Mouse (Mus musculus) midbrain, postnatal 0 days (tissue): ENCODE measurements around the gene Irf2bp2. TPM values are rescaled to one million over a fixed set of nuclear protein-coding genes. Genes with fewer than 3 reads are reported as not detected.

Experiments used
- ATAC-seq: fragments of 200-750 bp; cut with Nextera tagmentation; 2 replicates; pipeline ENCODE4 v1.8.0; 2017; ENCODE audit warnings: moderate number of reproducible peaks, mild to moderate bottlenecking, moderate TSS enrichment, moderate library complexity; ENCODE audit not compliant: low FRiP score
- DNase-seq: peaks from one replicate; pipeline ENCODE4 v3.0.0-alpha.2; 2015; ENCODE audit warnings: low spot score
- H3K27ac ChIP-seq: fragments of 300-500 bp; sonication (generic); 2 replicates; pipeline ENCODE4 v1.5.1; 2014; ENCODE audit warnings: low read depth, mild to moderate bottlenecking, low read length, mixed read lengths
- H3K27me3 ChIP-seq: fragments of 300-500 bp; sonication (generic); 2 replicates; pipeline ENCODE4 v1.6.1; 2014; ENCODE audit warnings: low read length, control low read depth, mixed read lengths; ENCODE audit not compliant: insufficient read depth
- H3K36me3 ChIP-seq: fragments of 300-500 bp; sonication (generic); 2 replicates; pipeline ENCODE4 v1.6.1; 2014; ENCODE audit warnings: low read length, control low read depth, mixed read lengths; ENCODE audit not compliant: insufficient read depth
- H3K4me1 ChIP-seq: fragments of 300-500 bp; sonication (generic); 2 replicates; pipeline ENCODE4 v1.6.1; 2014; ENCODE audit warnings: mild to moderate bottlenecking, control low read depth, antibody characterized with exemption, low read length, mixed read lengths; ENCODE audit not compliant: insufficient read depth
- H3K4me2 ChIP-seq: fragments of 300-500 bp; sonication (generic); 2 replicates; pipeline ENCODE4 v1.6.1; 2014; ENCODE audit warnings: low read depth, mild to moderate bottlenecking, low read length, mixed read lengths; ENCODE audit not compliant: poor library complexity, severe bottlenecking
- H3K4me3 ChIP-seq: fragments of 300-500 bp; sonication (generic); 2 replicates; pipeline ENCODE4 v1.5.1; 2014; ENCODE audit warnings: low read depth, mild to moderate bottlenecking, low read length, moderate library complexity
- H3K9ac ChIP-seq: fragments of 300-500 bp; sonication (generic); replicated peaks from 2 replicates; pipeline ENCODE4 v1.6.1; 2014; ENCODE audit warnings: mild to moderate bottlenecking, low read length, moderate library complexity, mixed read lengths; ENCODE audit not compliant: poor library complexity, severe bottlenecking
- H3K9me3 ChIP-seq: fragments of 300-500 bp; sonication (generic); 2 replicates; pipeline ENCODE4 v1.6.1; 2016; ENCODE audit warnings: low read length, control low read depth
- CTCF ChIP-seq: IDR thresholded peaks from 2 replicates; pipeline ENCODE4 v1.5.1; 2016; ENCODE audit warnings: antibody characterized with exemption, mild to moderate bottlenecking
- WGBS: fragments of 180-500 bp; shearing (Covaris S2); extraction: QIAGEN DNeasy Blood & Tissue Kit; methylation state at CpG from one replicate; pipeline ENCODE4 v1.1.7; 2014; 5-methylcytosine and 5-hydroxymethylcytosine counted together
- polyA plus RNA-seq: library from polyadenylated mRNA; unstranded; fragments of >200 nt; fragmentation: Nextera tagmentation; extraction: Ambion mirVana; gene quantifications from 2 replicates; pipeline ENCODE4 v1.2.1, GENCODE M21; 2015
- total RNA-seq: library from RNA; depleted of rRNA; stranded (reverse); fragments of >200 nt; gene quantifications from 2 replicates; pipeline ENCODE4 v1.2.3, GENCODE M21; 2014; rRNA removed

Gene Irf2bp2
- total and polyA plus RNA-seq, 2 experiments from 2014 or later, result 9.2 to 88.2 TPM

- no peak for TF ChIP-seq CTCF
- Histone ChIP-seq H3K9me3 (no peaks in the 10 kb centered on the region), H3K27me3 (no peaks in the 10 kb centered on the region), H3K9ac (peak overlapping the region; percentile 42; the same call in 1 of the 2 replicates), H3K4me2 (no peak overlapping the region), H3K4me1 (peaks cover 30% of the 10 kb centered on the region), H3K36me3 (no peaks in the 10 kb centered on the region), H3K27ac (peak overlapping the region; percentile 96), H3K4me3 (no peak overlapping the region)
- peak; percentile 94 for DNase-seq
- ATAC-seq, result peak; percentile 75
- 7% methylated on average over 11 of the region's 12 CpGs for WGBS
Observed at GRCm38 (mm10) chr8:126538648-126539354, 55.0 kb downstream of the Irf2bp2 start.

Other genes with a start within 250 kb of the Irf2bp2 start
- 11.2 and 22.8 TPM in 2 replicates for gene Coa6, start 171.5 kb downstream of the Irf2bp2 start, total RNA-seq
- 44.9 and 45.1 TPM in 2 replicates for gene Coa6, start 171.5 kb downstream of the Irf2bp2 start, polyA plus RNA-seq
- gene Tarbp1, start 118.9 kb downstream of the Irf2bp2 start, total RNA-seq, result 4.4 and 4.8 TPM in 2 replicates
- gene Tarbp1, start 118.9 kb downstream of the Irf2bp2 start, polyA plus RNA-seq, result 1.2 and 1.3 TPM in 2 replicates